Mouse (Mus musculus) stomach, postnatal 0 days (tissue): ENCODE measurements around the gene Lrch1.

Experiments
- CTCF ChIP-seq: IDR thresholded peaks from 2 replicates; pipeline ENCODE4 v1.5.1; 2016; ENCODE audit warnings: antibody characterized with exemption, low read depth, mild to moderate bottlenecking, moderate library complexity
- EP300 ChIP-seq: optimal IDR thresholded peaks from 2 replicates; pipeline ENCODE3; 2016; ENCODE audit warnings: antibody characterized with exemption

GRCm38 (mm10) chr14:74974136-74974651 lies 26.5 kb upstream of the Lrch1 start:
- TF ChIP-seq CTCF, result no peak
- TF ChIP-seq EP300, result no peak
